Mouse (Mus musculus): ENCODE data around the gene Fut7.

DNA sequence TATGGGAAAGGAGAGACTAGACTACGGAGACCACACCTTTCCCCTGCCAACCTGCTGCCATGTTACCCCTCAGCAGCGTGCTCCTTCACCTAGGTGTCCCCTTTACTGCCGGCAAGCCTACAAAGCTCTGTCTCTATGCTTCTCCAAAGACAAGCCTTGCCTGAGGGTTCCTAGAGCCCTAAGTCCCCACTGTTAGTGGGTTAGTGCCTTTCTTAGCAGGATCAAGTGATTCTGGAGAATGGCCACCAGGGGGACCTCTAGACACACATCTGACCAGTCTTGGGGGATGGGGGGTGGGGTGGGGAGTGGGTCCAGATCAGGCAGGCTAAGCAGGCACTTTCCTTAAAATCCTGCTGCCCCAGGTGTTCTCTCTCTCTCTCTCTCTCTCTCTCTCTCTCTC is 1.2 kb upstream of the Fut7 start:
- TF ChIP-seq EP300 (IDR thresholded peaks at IDR 0.05; ENCODE audit: low read depth) (no peak), CTCF (IDR thresholded peaks at IDR 0.05; ENCODE audit: low read depth) (peak; percentile 65)
